Mouse (Mus musculus) E14TG2a.4 (cell line): ENCODE measurements at regions not wholly inside any gene's neighbourhood (a gene's known extent, or its start where the extent isn't known, plus 50 kb on each side); places are given as distances from the start of the nearest gene placed in this dataset.
"Not testable (repeated sequence)": the region's sequence is repeated elsewhere in the genome, so short reads cannot be mapped to it uniquely, and the experiment has no call there.

Experiments used
- H3K27me3 ChIP-seq: 2 replicates; pipeline ENCODE4 v1.6.1; 2014; ENCODE audit warnings: low read length, control low read depth; ENCODE audit not compliant: insufficient read depth
- H3K36me3 ChIP-seq: 2 replicates; pipeline ENCODE4 v1.6.1; 2014; ENCODE audit warnings: low read length, control low read depth; ENCODE audit not compliant: insufficient read depth
- H3K4me1 ChIP-seq: replicated peaks from 2 replicates; pipeline ENCODE4 v1.6.1; 2014; ENCODE audit warnings: low read depth, low read length, control low read depth
- H3K4me3 ChIP-seq: replicated peaks from 2 replicates; pipeline ENCODE4 v1.5.1; 2014; ENCODE audit warnings: mild to moderate bottlenecking, low read length
- H3K9me3 ChIP-seq: 2 replicates; pipeline ENCODE4 v1.6.1; 2014; ENCODE audit warnings: low read length, control low read depth
- CTCF ChIP-seq: conservative IDR thresholded peaks from 2 replicates; pipeline ENCODE4 v1.5.1; 2014; ENCODE audit warnings: low read length
- NANOG ChIP-seq: IDR thresholded peaks from 2 replicates; pipeline ENCODE4 v1.6.1; 2014; ENCODE audit warnings: borderline replicate concordance, low read length, mixed read lengths
- POU5F1 ChIP-seq: IDR thresholded peaks from 2 replicates; pipeline ENCODE4 v1.6.1; 2014; ENCODE audit warnings: low read length, borderline replicate concordance

DNA sequence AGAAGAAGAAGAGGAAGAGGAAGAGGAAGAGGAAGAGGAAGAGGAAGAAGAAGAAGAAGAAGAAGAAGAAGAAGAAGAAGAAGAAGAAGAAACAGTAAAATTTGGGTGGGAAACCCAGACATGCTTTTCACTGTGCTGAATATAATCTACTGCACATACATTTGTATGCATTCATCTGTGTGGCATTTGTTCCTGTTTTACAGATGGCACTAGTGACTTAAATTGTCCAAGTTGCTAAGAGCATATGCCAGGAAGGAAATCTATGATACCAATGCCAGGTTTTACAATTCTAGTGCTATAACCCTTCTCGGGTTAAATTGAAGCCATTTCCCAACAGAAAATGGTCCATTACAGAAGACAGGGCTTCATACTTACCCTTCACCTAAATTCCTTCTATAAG, 291.7 kb upstream of the Klf6 start:
- Histone ChIP-seq H3K36me3 (no peaks in the 10 kb centered on the region), H3K4me3 (no peak overlapping the region), H3K27me3 (no peaks in the 10 kb centered on the region), H3K4me1 (no peaks in the 10 kb centered on the region), H3K9me3 (no peaks in the 10 kb centered on the region)
- no peak for TF ChIP-seq NANOG
- TF ChIP-seq POU5F1 = no peak
- no peak for TF ChIP-seq CTCF

GRCm38 (mm10) chr13:5570386-5570785, 290.9 kb upstream of the Klf6 start:
- no peak for TF ChIP-seq CTCF
- no peak for TF ChIP-seq NANOG
- TF ChIP-seq POU5F1 = no peak
- Histone ChIP-seq H3K9me3 (no peaks in the 10 kb centered on the region), H3K36me3 (no peaks in the 10 kb centered on the region), H3K4me1 (no peaks in the 10 kb centered on the region), H3K27me3 (no peaks in the 10 kb centered on the region), H3K4me3 (no peak overlapping the region)

GRCm38 (mm10) chr13:5576568-5576967, 284.7 kb upstream of the Klf6 start:
- H3K4me1 ChIP-seq = no peaks in the 10 kb centered on the region
- H3K9me3 ChIP-seq = no peaks in the 10 kb centered on the region
- no peaks in the 10 kb centered on the region for H3K27me3 ChIP-seq
- no peaks in the 10 kb centered on the region for H3K36me3 ChIP-seq
- no peak for TF ChIP-seq CTCF
- no peak for TF ChIP-seq NANOG
- H3K4me3 ChIP-seq = no peak overlapping the region

DNA sequence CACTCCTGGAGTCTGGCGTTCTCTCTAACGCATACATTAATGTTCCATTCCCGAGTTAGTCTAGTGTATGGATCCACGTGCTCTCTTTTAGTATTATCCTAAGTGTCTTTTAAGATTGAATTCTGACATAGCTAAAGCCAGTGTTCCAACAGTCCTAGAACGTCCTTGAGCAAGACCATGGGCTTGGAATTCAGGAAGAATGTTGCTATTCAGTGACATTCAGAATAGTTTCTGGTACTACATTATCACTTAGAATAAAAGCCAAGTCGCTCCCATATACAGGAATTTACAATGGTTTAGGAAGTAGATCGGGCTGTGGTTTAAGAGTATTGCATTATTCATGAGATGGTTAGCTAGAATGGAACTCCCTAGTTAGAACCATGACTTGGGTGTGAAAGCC, 277.6 kb upstream of the Klf6 start:
- Histone ChIP-seq H3K36me3 (peaks cover 24% of the 10 kb centered on the region), H3K4me1 (peaks cover 17% of the 10 kb centered on the region), H3K9me3 (peaks cover 14% of the 10 kb centered on the region)
- peak; percentile 78 for TF ChIP-seq POU5F1
- H3K27me3 ChIP-seq, H3K4me3 ChIP-seq: not testable (repeated sequence)

DNA sequence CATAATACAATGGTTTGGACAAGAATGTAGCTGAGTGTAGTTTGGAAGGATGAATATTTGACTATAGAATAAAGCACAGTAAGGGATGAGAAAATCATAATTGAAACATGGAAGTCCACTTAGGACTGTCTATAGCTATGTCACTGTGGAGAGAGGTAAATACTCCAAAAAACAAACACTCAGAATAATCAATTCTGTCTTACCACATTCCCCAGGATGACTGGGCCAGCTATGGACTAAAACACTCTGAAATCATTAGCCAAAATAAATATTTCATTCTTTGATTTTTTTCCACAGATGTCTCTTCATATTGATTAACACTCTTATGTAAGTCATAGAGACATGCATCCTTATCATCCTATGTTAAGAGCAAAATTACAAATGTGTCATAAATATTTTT, 274.1 kb upstream of the Klf6 start:
- H3K27me3 ChIP-seq = no peaks in the 10 kb centered on the region

DNA sequence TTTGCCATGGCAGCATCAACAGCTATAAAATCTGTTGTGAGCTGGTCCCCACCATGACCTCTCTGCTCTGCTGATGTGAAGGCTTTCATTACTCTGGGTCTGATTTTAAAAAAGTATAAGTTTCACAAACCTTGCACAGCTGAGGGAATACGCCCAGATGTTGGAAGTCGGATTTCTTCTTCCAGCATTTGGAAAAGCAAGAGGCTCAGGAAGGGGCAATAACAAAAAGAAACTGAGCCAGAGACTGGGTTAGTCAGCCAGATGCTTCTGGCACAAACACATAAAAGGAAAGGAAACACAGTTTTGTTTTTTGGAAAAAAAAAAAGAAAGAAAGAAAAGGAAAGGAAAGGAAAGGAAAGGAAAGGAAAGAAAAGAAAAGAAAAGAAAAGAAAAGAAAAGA, 270.0 kb upstream of the Klf6 start:
- peaks cover 2% of the 10 kb centered on the region; the same call in 1 of the 2 replicates for H3K9me3 ChIP-seq
- H3K27me3 ChIP-seq = no peaks in the 10 kb centered on the region
- TF ChIP-seq NANOG (no peak), CTCF (no peak), POU5F1 (no peak)
- no peak overlapping the region for H3K4me3 ChIP-seq
- no peaks in the 10 kb centered on the region for H3K4me1 ChIP-seq
- peaks cover 6% of the 10 kb centered on the region for H3K36me3 ChIP-seq

More for the DNA sequence above, 274.1 kb upstream of the Klf6 start:
- Histone ChIP-seq H3K36me3 (peaks cover 23% of the 10 kb centered on the region), H3K4me1 (peaks cover 17% of the 10 kb centered on the region), H3K9me3 (peaks cover 14% of the 10 kb centered on the region), H3K4me3 (no peak overlapping the region)
- TF ChIP-seq NANOG (no peak), CTCF (no peak), POU5F1 (no peak)

DNA sequence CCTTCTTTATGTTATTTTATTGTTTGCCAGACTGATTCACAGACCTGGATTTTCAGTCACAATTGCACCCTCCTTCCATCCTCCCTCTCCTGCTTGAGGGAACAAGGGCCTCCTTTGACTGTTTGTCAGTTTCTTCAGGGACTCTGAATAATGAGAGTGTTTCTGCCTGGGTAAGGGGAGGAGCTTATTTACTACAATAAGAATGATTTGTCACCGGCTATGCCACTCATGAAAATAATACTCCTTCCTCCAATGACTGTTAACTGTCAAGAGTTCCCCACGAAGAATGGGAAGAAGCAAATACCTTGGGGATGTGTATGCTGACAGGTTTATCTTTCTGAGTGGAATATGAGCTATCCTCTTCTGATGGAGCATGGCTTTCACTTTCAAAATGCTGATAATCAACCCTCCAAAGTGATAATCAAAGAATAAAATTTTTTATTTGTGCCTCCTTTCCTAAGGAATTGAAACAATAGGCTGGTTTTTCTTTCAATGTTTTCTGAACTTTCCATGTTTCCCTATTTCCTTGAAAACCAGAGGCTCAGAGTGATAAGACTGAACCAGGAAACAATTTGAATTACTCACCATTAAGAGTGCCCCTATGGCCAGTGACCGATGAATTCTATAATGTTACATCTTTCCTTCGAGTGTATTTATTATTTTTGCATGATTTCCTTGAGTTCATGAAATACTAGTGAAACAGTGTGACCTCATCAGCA, 269.3 kb upstream of the Klf6 start:
- Histone ChIP-seq H3K27me3 (no peaks in the 10 kb centered on the region), H3K4me1 (no peaks in the 10 kb centered on the region), H3K4me3 (no peak overlapping the region), H3K36me3 (no peaks in the 10 kb centered on the region), H3K9me3 (no peaks in the 10 kb centered on the region)
- TF ChIP-seq CTCF = no peak
- TF ChIP-seq POU5F1 = no peak
- TF ChIP-seq NANOG = no peak

DNA sequence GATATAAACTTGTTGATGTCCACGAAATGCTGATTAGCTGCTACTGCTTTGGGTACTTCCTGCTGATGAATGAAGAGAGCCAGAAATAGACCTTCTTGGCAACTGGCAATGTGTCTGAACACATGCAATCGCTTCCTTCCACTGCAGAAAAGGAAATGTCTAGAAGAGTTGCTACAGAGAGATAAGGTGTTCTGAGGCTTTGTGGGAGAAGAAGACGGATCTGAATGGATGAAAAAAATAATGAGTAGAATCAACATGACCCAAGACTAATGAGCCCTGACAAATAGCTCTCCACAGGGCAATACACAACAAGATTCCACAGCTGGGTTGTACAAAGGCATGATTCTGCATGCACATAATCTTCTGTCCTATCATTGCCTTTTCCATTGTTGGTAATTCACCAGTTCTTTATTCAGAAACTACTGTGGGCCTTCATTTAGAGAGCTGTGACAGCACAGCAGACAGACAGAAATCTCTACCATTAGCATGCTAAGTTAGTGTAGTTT, 268.7 kb upstream of the Klf6 start:
- Histone ChIP-seq H3K9me3 (no peaks in the 10 kb centered on the region), H3K27me3 (no peaks in the 10 kb centered on the region), H3K36me3 (no peaks in the 10 kb centered on the region), H3K4me3 (no peak overlapping the region), H3K4me1 (no peaks in the 10 kb centered on the region)
- TF ChIP-seq POU5F1 (no peak), NANOG (no peak), CTCF (no peak)

DNA sequence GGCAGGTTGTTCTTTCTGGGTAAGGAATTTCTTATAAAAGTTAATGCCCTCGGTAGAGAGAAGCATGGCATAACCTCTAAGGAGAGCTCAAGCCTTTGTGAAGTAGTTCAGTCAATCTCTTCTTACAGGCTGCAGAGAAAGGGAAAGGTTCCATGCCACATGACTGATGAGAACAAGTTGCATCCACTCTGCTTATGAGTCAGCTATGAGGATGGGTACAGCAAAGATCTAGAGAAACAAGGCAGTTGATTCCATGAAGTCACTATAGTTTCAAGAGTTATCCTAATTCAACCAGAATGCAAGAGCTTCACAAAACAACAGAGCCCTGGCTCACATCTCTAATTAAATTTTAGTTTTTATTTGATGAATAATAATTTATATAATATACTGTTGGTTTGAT, 259.6 kb upstream of the Klf6 start:
- Histone ChIP-seq H3K36me3 (no peaks in the 10 kb centered on the region), H3K4me1 (no peaks in the 10 kb centered on the region), H3K9me3 (no peaks in the 10 kb centered on the region), H3K27me3 (no peaks in the 10 kb centered on the region), H3K4me3 (no peak overlapping the region)
- TF ChIP-seq POU5F1 (no peak), CTCF (no peak), NANOG (no peak)
